Mouse (Mus musculus) small intestine, adult 2 months (tissue): ENCODE data around the gene Znrf3.

Experiments
- CTCF ChIP-seq: fragments of 200-500 bp; IDR thresholded peaks from 2 replicates; pipeline ENCODE4 v1.5.1; 2012; ENCODE audit warnings: low read depth, mild to moderate bottlenecking, control low read depth, inconsistent platforms, low read length, moderate library complexity, mixed read lengths; ENCODE audit not compliant: insufficient replicate concordance, insufficient read length; ENCODE audit errors: extremely low read depth
- POLR2A ChIP-seq: fragments of 200-500 bp; IDR thresholded peaks from 2 replicates; pipeline ENCODE4 v1.6.1; 2012; ENCODE audit warnings: low read depth, mild to moderate bottlenecking, control low read depth, inconsistent platforms, low read length, moderate library complexity

DNA sequence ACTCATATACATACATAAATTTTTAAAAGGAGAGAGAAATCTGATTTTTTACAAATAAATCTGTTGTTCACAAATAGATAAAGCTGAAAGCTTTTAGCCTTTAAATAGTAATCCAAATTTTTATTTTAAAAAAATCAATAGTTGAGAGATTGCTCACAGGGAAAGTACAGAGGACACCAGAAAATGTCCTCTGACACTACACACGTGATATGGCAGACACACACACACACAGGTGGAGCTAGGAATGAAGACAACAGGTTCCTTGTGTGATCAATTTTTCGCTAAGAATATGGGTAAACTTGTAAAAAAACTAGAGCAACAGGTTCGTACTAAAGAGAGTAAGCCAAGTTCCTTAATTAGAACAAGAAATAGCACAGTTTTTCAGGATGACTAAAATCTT lies 118.4 kb downstream of the Znrf3 start:
- no peak for TF ChIP-seq CTCF
- no peak for TF ChIP-seq POLR2A
